Mouse (Mus musculus) midbrain, embryonic 12.5 days (tissue): ENCODE measurements around the gene Fgb. TPM values are rescaled to one million over a fixed set of nuclear protein-coding genes. Genes with fewer than 3 reads are reported as not detected.

Experiments used
- ATAC-seq: fragments of 200-750 bp; cut with Nextera tagmentation; 2 replicates; pipeline ENCODE4 v1.8.0; 2017; ENCODE audit warnings: low read depth, moderate TSS enrichment, moderate library complexity; ENCODE audit not compliant: low FRiP score
- H3K27ac ChIP-seq: fragments of 300-500 bp; sonication (generic); replicated peaks from 2 replicates; pipeline ENCODE4 v1.5.1; 2016; ENCODE audit warnings: mild to moderate bottlenecking
- H3K27me3 ChIP-seq: fragments of 300-500 bp; sonication (generic); 2 replicates; pipeline ENCODE4 v1.6.1; 2016; ENCODE audit warnings: mild to moderate bottlenecking
- H3K36me3 ChIP-seq: fragments of 300-500 bp; sonication (generic); 2 replicates; pipeline ENCODE4 v1.6.1; 2016
- H3K4me1 ChIP-seq: fragments of 300-500 bp; sonication (generic); 2 replicates; pipeline ENCODE4 v1.6.1; 2016
- H3K4me2 ChIP-seq: fragments of 300-500 bp; sonication (generic); replicated peaks from 2 replicates; pipeline ENCODE4 v1.6.1; 2016; ENCODE audit warnings: mild to moderate bottlenecking, moderate library complexity
- H3K4me3 ChIP-seq: fragments of 300-500 bp; sonication (generic); 2 replicates; pipeline ENCODE4 v1.5.1; 2016; ENCODE audit warnings: mild to moderate bottlenecking
- H3K9ac ChIP-seq: fragments of 300-500 bp; sonication (generic); replicated peaks from 2 replicates; pipeline ENCODE4 v1.6.1; 2016; ENCODE audit warnings: mild to moderate bottlenecking, moderate library complexity
- H3K9me3 ChIP-seq: fragments of 300-500 bp; sonication (generic); 2 replicates; pipeline ENCODE4 v1.6.1; 2016; ENCODE audit warnings: mild to moderate bottlenecking
- WGBS: fragments of 180-500 bp; shearing (Covaris S2); methylation state at CpG from one replicate; pipeline ENCODE4 v1.1.7; 2016; 5-methylcytosine and 5-hydroxymethylcytosine counted together
- polyA plus RNA-seq: library from polyadenylated mRNA; unstranded; fragments of >200 nt; fragmentation: Nextera tagmentation; extraction: Ambion mirVana; gene quantifications from 2 replicates; pipeline ENCODE4 v1.2.1, GENCODE M21; 2016

Fgb gene
- polyA plus RNA-seq, 1 experiment from 2014 or later: not detected

GRCm38 (mm10) chr3:83025475-83026301 is 24.0 kb downstream of the Fgb start, which contains the start of gene Fga:
Gene Fga (plus strand): TSS chr3:83026076.
- Histone ChIP-seq H3K36me3 (no peaks in the 10 kb centered on the region), H3K27ac (no peak within 1 kb of the TSS), H3K4me1 (no peaks in the 10 kb centered on the region), H3K27me3 (no peaks in the 10 kb centered on the region), H3K4me2 (no peak within 1 kb of the TSS), H3K4me3 (no peak within 1 kb of the TSS), H3K9ac (no peak within 1 kb of the TSS), H3K9me3 (no peaks in the 10 kb centered on the region)
- ATAC-seq: no peak
- 81% methylated on average over 9 of the region's 9 CpGs for WGBS

- H3K27ac ChIP-seq: no peak overlapping the region
- no peaks in the 10 kb centered on the region for H3K4me1 ChIP-seq
- H3K9me3 ChIP-seq: no peaks in the 10 kb centered on the region
- no peaks in the 10 kb centered on the region for H3K36me3 ChIP-seq
- H3K9ac ChIP-seq: no peak overlapping the region
- 66% methylated on average over 6 of the region's 6 CpGs for WGBS
- H3K4me2 ChIP-seq: no peak overlapping the region
- no peak for ATAC-seq
- H3K27me3 ChIP-seq: no peaks in the 10 kb centered on the region
- no peak overlapping the region for H3K4me3 ChIP-seq
Measured at GRCm38 (mm10) chr3:83025036-83025435, 24.6 kb downstream of the Fgb start.

DNA sequence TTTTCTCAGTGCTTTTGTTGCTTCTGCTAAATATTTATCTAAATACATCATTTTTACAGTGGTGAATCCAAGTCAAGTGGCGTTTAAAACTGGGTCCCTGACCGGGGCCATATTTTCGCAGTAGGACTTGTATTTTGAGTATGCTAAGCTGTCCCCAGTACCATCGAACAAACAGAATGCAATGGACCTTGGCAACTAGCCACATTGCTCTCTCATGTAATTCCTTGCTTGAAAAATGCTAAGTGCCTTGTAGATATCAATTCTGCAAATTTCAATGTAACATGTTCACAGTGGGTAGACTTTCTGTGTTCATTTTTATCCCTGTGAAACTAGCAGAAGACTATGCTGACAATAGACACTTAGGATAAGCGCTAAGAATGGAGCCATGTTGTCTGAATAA is 28.5 kb downstream of the Fgb start:
- WGBS: 92% methylated on average over 5 of the region's 5 CpGs
- H3K27me3 ChIP-seq: no peaks in the 10 kb centered on the region
- ATAC-seq: no peak

GRCm38 (mm10) chr3:83020387-83020786 is 29.3 kb downstream of the Fgb start:
- WGBS: 84% methylated on average over 2 of the region's 2 CpGs

More for the DNA sequence above, 28.5 kb downstream of the Fgb start:
- H3K36me3 ChIP-seq: no peaks in the 10 kb centered on the region
- H3K9me3 ChIP-seq: no peaks in the 10 kb centered on the region
- H3K4me2 ChIP-seq: no peak overlapping the region
- H3K4me3 ChIP-seq: no peak overlapping the region
- H3K9ac ChIP-seq: no peak overlapping the region
- H3K27ac ChIP-seq: no peak overlapping the region
- H3K4me1 ChIP-seq: no peaks in the 10 kb centered on the region

GRCm38 (mm10) chr3:83016236-83016635 is 33.4 kb downstream of the Fgb start:
- H3K9ac ChIP-seq: no peak overlapping the region
- no peak overlapping the region for H3K4me3 ChIP-seq
- H3K36me3 ChIP-seq: no peaks in the 10 kb centered on the region
- 79% methylated on average over 1 of the region's 1 CpGs for WGBS
- H3K4me1 ChIP-seq: no peaks in the 10 kb centered on the region
- H3K4me2 ChIP-seq: no peak overlapping the region
- ATAC-seq: no peak
- no peaks in the 10 kb centered on the region for H3K9me3 ChIP-seq
- H3K27ac ChIP-seq: no peak overlapping the region
- H3K27me3 ChIP-seq: no peaks in the 10 kb centered on the region

More at GRCm38 (mm10) chr3:83020387-83020786, 29.3 kb downstream of the Fgb start:
- Histone ChIP-seq H3K36me3 (no peaks in the 10 kb centered on the region), H3K27ac (no peak overlapping the region), H3K4me1 (no peaks in the 10 kb centered on the region), H3K4me2 (no peak overlapping the region), H3K4me3 (no peak overlapping the region), H3K9me3 (no peaks in the 10 kb centered on the region), H3K27me3 (no peaks in the 10 kb centered on the region), H3K9ac (no peak overlapping the region)
- no peak for ATAC-seq

DNA sequence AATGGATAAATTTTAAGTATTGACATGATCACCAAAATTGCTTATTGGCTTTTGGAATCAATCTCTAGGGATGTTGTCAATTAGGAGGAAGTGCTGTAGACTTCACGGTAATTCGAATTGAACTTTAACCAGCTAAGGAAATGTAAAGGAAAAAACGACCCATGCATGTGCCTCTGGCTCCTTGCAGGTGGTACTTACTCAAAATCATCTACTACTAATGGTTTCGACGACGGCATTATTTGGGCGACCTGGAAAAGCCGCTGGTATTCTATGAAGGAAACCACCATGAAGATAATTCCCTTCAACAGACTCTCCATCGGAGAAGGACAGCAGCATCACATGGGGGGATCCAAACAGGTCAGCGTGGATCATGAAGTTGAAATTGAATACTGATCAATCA is 35.7 kb downstream of the Fgb start:
- no peak overlapping the region for H3K4me2 ChIP-seq
- 90% methylated on average over 10 of the region's 10 CpGs for WGBS
- no peak for ATAC-seq

GRCm38 (mm10) chr3:83012636-83013035 is 37.0 kb downstream of the Fgb start:
- WGBS: 94% methylated on average over 19 of the region's 19 CpGs
- no peaks in the 10 kb centered on the region for H3K9me3 ChIP-seq
- H3K27ac ChIP-seq: no peak overlapping the region
- no peak for ATAC-seq
- no peak overlapping the region for H3K4me2 ChIP-seq
- no peaks in the 10 kb centered on the region for H3K27me3 ChIP-seq
- no peak overlapping the region for H3K9ac ChIP-seq
- H3K4me1 ChIP-seq: no peaks in the 10 kb centered on the region
- no peak overlapping the region for H3K4me3 ChIP-seq
- H3K36me3 ChIP-seq: no peaks in the 10 kb centered on the region

More for the DNA sequence above, 35.7 kb downstream of the Fgb start:
- Histone ChIP-seq H3K4me1 (no peaks in the 10 kb centered on the region), H3K4me3 (no peak overlapping the region), H3K27ac (no peak overlapping the region), H3K36me3 (no peaks in the 10 kb centered on the region), H3K27me3 (no peaks in the 10 kb centered on the region), H3K9me3 (no peaks in the 10 kb centered on the region), H3K9ac (no peak overlapping the region)

DNA sequence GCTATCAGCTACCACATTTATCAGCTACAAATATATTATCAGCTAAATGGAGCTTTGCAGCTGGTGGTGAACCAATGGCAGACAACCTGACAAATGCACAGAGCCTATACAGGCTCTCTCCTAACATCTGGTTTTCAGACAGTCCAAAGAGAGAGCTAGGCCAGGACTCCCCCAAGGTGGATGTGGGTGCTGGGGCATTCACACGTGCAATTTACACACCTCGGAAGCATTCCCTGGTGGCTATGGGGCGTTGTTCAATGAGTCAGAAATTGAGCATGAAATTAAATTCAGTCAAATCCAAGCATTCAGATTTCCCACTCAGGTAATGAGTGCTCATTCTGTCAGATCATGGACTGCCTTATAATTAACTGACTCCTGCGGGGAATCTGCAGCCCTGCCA is 38.1 kb downstream of the Fgb start:
- Histone ChIP-seq H3K36me3 (no peaks in the 10 kb centered on the region), H3K9me3 (no peaks in the 10 kb centered on the region), H3K4me3 (no peak overlapping the region), H3K27ac (no peak overlapping the region), H3K4me2 (no peak overlapping the region), H3K9ac (no peak overlapping the region), H3K27me3 (no peaks in the 10 kb centered on the region), H3K4me1 (no peaks in the 10 kb centered on the region)
- ATAC-seq: no peak
- WGBS: 73% methylated on average over 4 of the region's 4 CpGs

- ATAC-seq: no peak
- Histone ChIP-seq H3K36me3 (no peaks in the 10 kb centered on the region), H3K9me3 (no peaks in the 10 kb centered on the region), H3K9ac (no peak overlapping the region), H3K4me1 (no peaks in the 10 kb centered on the region), H3K4me2 (no peak overlapping the region), H3K27ac (no peak overlapping the region), H3K27me3 (no peaks in the 10 kb centered on the region), H3K4me3 (no peak overlapping the region)
- 87% methylated on average over 4 of the region's 4 CpGs for WGBS
Measured at GRCm38 (mm10) chr3:83011136-83011535, 38.5 kb downstream of the Fgb start.

GRCm38 (mm10) chr3:83010291-83010690 is 39.4 kb downstream of the Fgb start:
- no peaks in the 10 kb centered on the region for H3K27me3 ChIP-seq
- H3K4me3 ChIP-seq: no peak overlapping the region
- WGBS: 83% methylated on average over 11 of the region's 11 CpGs
- H3K9me3 ChIP-seq: no peaks in the 10 kb centered on the region
- no peaks in the 10 kb centered on the region for H3K4me1 ChIP-seq
- no peaks in the 10 kb centered on the region for H3K36me3 ChIP-seq
- no peak for ATAC-seq
- H3K27ac ChIP-seq: no peak overlapping the region
- no peak overlapping the region for H3K4me2 ChIP-seq
- H3K9ac ChIP-seq: no peak overlapping the region

GRCm38 (mm10) chr3:83007557-83007956 is 42.1 kb downstream of the Fgb start, which contains the start of gene Fgg:
Gene Fgg (plus strand): TSS chr3:83007724.
- Histone ChIP-seq H3K9ac (no peak within 1 kb of the TSS), H3K27me3 (no peaks in the 10 kb centered on the region)
- WGBS: 55% methylated on average over 7 of the region's 7 CpGs

GRCm38 (mm10) chr3:83004801-83005200 is 44.9 kb downstream of the Fgb start:
- H3K4me1 ChIP-seq: no peaks in the 10 kb centered on the region
- no peaks in the 10 kb centered on the region for H3K36me3 ChIP-seq
- no peak overlapping the region for H3K4me2 ChIP-seq
- H3K27me3 ChIP-seq: no peaks in the 10 kb centered on the region
- H3K9me3 ChIP-seq: no peaks in the 10 kb centered on the region
- ATAC-seq: no peak
- H3K27ac ChIP-seq: no peak overlapping the region
- no peak overlapping the region for H3K4me3 ChIP-seq
- 93% methylated on average over 7 of the region's 7 CpGs for WGBS
- H3K9ac ChIP-seq: no peak overlapping the region

More at GRCm38 (mm10) chr3:83007557-83007956, 42.1 kb downstream of the Fgb start, which contains the start of gene Fgg:
- ATAC-seq: no peak
- Histone ChIP-seq H3K4me1 (no peaks in the 10 kb centered on the region), H3K36me3 (no peaks in the 10 kb centered on the region), H3K27ac (no peak within 1 kb of the TSS), H3K4me2 (no peak within 1 kb of the TSS), H3K4me3 (no peak within 1 kb of the TSS), H3K9me3 (no peaks in the 10 kb centered on the region)
